Mouse (Mus musculus): ENCODE results near the gene Mcam.

The Mcam gene

GRCm38 (mm10) chr9:44109360-44110095 lies 24.7 kb upstream of the Mcam start:
- peak; percentile 82 for DNase-seq (ENCODE audit: low read depth)

DNA sequence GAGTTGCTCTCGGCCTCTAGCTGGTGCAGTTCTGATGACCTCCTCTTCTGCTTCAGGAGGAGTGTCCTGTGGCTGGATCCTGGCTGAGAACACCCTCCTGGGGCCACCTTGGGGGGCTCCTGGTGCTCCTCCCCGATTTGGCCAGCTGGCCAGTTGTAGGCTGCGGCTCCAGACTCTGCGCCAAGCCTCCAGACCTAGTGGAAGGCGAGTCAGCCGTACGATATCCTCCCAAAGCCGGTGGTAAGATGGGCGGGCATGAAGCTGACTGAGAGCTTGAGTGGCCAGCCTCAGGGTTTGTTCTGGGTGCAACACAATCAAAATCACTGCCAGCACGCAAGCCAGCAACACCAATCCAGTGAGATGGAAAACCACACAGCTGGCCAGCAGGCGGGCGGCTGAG lies 22.4 kb upstream of the Mcam start:
- DNase-seq (ENCODE audit: low read depth), result peak; percentile 72

DNA sequence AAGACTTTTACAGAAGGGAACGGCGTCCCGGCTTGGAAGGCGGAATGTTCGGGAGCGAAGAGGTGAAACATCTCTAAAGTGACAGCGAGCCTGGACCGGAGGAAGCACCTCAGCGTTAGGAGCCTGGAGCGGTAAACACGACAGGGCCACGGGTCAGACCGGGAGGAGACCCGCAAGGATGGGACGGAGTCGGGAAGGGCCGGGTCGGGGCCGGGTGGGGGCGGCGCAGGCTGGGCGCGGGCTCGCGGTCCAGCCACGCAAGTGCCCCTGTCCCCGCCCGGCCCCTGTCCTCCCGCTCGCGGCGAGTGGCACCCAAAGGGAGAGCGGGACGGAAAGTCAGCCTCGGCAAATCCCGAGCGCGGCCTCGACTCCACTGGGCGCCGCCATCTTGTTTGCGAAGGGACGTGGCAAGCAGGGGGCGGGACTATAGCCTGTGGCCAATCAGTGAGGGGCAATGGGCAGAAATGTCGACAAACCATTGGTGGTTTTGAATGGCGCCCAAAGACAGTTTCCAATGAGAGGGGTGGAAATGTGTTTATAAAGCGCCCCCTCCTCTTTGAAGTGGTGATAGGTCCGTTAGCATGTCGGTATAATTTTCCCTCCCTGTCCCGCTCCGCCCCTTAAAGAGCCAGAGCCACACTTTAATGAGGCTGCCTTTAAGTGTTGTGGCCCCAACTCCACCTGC lies 21.0 kb upstream of the Mcam start, which contains the start of the genes Gm49380 and Rnf26:
Gene Gm49380 (minus strand): TSS at position 396 of the 685 bp plus-strand sequence.
Gene Rnf26 (minus strand): TSS at position 413 of the 685 bp plus-strand sequence.
- DNase-seq (ENCODE audit: low read depth), result peak; percentile 97

- DNase-seq (ENCODE audit: low read depth), result no peak
Measured at GRCm38 (mm10) chr9:44114453-44114852, 19.8 kb upstream of the Mcam start.

DNA sequence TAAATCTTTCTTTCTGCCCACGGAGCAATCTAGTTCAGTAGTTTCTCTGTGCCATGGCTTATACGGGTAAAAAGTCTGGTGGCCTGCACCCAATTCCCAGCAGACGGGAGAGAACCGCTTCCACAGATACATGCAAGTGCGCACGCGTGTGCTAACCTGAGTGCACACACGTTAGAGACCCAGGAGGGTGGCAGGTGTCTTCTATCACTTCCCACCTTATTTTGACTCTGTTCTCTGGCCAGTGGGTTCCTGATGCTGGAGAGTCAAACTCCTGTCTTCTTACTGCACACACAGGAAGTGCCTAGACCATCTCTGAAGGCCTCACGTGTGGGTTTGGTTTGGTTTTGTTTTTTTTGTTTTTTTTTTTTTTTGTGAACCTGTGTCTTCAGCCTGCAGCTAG lies 18.7 kb upstream of the Mcam start:
- DNase-seq (ENCODE audit: low read depth), result no peak

- DNase-seq (ENCODE audit: low read depth), result no peak
Measured at GRCm38 (mm10) chr9:44116182-44116581, 18.1 kb upstream of the Mcam start.

DNA sequence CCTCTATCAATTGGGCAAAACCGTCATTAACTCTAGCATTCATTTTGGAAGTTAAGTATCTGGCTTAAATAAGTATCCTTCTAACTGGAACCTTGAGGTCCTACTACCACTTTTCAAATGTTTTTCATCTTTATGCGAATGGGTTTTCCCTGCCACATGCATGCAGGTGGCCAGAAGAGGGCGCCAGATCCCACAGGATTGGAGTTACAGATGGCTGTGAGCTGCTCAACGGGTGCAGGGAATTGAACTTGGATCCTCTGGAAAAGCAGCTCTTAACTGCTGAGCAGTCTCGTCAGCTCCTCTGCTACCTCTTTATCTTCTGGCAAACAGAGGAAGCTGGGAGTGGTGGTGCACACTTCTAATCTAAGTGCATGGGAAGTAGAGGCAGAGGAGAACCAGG lies 15.3 kb upstream of the Mcam start:
- DNase-seq (ENCODE audit: low read depth), result peak; percentile 59

DNA sequence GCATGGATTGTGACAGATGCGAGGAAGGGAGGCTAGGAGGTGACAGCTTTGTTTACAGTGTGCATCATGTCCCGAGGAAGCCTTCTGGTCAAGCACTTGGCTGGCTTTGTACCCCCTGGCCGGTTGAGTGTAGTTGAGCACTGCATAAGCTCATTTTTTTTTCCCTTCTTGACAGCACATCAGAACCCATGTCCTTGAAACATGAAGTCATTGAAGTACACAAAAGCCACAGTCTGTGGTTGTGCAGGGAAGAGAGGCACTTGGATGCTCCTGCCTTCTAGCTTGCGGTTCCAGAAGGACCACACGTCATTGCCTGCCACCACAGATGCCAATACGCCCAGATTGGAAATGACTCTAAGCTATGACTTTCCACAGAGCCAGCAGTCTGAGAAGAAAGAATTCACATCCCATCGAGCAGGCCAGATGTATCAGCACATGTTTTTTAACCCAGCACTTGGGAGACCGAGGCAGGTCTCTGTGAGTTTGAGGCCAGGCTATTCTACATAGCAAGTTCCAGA lies 14.3 kb upstream of the Mcam start:
- DNase-seq (ENCODE audit: low read depth), result no peak

- DNase-seq (ENCODE audit: low read depth), result no peak
Measured at GRCm38 (mm10) chr9:44124317-44124716, 10.0 kb upstream of the Mcam start.

- DNase-seq (ENCODE audit: low read depth), result no peak
Measured at GRCm38 (mm10) chr9:44125026-44125425, 9.2 kb upstream of the Mcam start.

GRCm38 (mm10) chr9:44125546-44126428 lies 8.5 kb upstream of the Mcam start:
- DNase-seq (ENCODE audit: low read depth), result peak; percentile 93

GRCm38 (mm10) chr9:44126746-44127145 lies 7.5 kb upstream of the Mcam start:
- DNase-seq (ENCODE audit: low read depth), result no peak

DNA sequence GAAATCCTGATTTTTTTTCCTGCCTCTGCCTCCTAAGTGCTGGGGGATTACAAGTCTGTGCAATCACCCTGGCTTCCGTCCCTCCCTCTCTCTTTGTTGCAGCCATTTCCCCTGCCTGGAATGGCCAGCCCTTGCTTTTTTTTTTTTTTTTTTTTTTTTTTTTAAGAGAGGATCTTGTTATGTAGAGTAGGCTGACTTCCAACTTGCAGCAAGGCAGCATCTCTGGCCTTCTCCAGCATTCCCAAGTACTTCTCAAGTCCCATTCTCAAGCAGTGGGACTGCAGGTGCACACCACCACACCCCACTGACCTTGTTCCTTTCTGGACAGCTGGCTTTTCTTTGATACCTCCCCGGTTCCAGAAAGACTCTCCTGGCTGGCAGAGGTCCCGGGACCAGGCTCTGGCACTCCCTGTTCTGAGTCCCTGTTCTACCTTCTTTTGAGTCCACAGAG lies 6.9 kb upstream of the Mcam start:
- no peak for DNase-seq (ENCODE audit: low read depth)

DNA sequence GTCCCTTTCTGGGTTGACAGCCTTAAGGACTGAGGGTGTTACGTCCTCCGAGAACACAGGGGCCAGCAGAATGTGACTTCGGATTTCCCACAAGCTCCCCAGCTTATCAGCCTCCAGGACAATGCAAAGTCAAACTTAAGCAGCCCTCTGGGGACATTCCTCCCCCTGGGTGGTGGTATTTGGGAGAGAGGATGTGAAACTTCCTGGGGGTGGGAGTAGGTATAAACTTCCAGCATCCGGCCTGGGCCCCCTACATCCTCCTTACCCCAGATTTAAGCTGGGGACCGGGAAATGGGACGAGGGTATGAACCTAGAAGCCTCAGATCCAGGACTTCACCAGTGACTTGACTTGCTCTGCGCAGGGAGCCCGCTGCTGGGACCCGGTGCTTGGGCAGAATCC lies 4.6 kb upstream of the Mcam start:
- DNase-seq (ENCODE audit: low read depth), result no peak

DNA sequence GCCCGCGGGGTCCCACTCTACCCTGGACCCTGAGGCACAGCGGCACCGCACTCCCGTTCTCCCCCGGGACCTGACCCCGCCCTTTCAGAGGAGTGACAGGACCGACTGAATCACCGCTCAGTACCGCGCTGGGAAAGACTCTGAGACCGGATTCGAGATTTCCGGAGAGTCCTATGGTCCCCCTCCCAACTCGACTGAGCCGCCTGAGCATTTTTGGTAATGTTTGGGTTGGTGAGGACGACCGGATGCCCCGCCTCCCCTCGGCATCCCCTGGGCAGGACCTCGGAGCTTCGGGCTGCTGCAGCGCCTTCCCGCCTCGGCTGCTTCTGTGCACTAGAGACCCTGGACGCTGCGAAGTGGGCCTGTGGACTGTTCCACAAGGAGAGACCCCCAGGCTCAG lies 4.2 kb upstream of the Mcam start:
- DNase-seq (ENCODE audit: low read depth), result peak; percentile 62

DNA sequence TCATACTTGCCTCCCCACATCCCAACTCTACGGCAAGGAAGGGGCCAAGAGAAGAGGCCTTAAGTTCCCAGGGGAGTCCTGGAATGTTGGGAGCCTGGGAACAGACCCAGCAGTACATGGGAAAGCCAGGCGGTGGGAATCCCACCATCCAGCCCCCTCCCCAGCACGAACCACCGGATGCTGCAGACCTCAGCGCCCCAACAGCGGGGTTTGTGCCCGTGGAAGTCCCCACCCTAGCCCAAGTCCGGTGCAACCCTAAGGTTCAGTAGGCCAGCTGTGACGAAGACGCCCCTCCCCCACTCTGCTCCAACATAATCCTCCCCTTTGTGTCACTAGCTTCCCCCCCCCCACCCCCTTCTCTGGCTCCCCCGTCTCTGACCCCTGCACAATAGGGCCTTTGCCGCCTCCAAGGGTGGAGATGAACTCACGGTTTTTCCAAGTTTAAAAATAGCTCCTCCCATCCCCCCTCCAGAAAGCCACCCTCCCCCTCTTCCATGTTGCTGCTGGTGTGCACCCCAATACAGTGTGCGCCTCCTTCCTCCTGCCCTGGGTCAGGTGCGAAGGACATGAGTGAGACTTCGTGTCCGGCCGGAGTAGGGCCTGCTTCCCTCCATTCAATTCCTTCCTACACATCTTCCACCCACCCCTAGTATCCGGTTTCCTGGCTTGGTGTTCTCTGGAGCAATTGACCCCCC lies 3.5 kb upstream of the Mcam start:
- DNase-seq (ENCODE audit: low read depth), result no peak

- no peak for DNase-seq (ENCODE audit: low read depth)
Measured at GRCm38 (mm10) chr9:44131276-44131590, 3.0 kb upstream of the Mcam start.

DNA sequence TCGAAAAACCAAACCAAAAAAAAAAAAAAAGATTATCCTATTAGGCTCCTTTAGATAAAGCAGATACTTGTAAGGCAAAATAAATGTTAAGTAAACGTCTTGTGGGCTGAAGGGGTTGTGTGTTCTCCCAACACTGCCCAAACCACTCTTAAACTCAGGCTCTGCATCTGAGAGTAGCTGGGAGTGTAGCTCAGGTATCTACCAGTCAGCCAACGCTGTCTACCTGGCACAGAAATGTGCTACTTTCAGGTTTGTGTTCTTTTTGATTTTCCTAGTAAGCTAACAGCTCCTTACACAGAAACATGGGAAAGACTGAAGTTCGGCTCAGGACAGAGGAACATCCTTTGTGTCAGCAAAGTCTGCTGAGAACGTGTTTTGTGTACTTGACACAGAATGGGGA lies 2.1 kb upstream of the Mcam start:
- DNase-seq (ENCODE audit: low read depth), result no peak

- no peak for DNase-seq (ENCODE audit: low read depth)
Measured at GRCm38 (mm10) chr9:44133287-44133686, 982 bp upstream of the Mcam start.

DNA sequence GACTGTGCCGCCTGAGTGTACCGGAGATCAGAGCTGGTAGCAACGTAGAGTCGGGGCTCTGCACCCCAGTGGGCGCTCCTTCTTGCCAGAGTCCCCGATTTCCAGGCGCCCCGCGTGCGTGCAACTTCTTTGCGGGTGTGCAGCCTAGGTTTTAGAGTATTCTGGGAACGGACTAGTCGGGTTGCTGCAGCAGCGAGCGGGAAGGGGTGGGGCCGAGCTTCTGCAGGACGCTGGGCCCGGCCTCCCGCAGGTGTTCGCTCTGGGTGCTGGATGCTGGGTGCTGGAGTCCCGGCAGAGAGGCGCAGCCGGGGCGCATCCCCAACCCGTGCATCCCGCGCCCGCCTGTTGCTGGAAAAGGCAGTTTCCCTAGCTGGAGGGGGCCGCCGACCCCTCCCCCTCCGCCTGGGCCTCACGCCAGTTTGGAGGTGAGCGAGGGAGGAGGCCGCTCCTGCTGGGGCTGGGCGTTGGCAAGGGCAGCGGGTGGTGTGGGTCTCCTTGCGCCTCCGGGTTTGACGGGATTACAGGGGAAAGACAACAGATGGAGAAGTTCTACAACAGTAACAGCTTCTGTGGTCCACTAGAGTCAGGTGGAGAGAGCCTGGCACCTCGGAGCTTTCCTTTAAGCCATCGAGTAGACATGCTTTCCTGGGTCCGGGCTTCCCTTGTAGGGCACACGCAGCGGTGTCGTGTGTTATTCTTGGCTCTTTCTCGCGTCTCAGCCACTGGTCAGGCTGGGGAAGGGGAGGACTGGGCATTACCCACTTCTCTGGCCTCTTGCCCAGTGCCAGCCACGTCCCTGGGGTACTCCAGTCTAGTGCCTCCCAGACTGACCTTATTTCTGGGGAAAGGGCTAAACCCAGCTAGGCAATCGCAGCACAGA lies 822 bp downstream of the Mcam start:
- DNase-seq (ENCODE audit: low read depth), result peak; percentile 39
